Mouse (Mus musculus) urinary bladder, adult 18-20 months (tissue): ENCODE results near the gene Rhoq.
A peak's percentile ranks its signal among the peaks of the same experiment; 100 is the strongest.

ENCODE experiments used
- DNase-seq, 2 experiments: peaks; one replicate each; pipeline ENCODE4 v3.0.0; 2022; ENCODE audit warnings: low spot score in 2 of 2, mixed read lengths in 2 of 2

Gene Rhoq

GRCm38 (mm10) chr17:86962894-86963585 lies at the start of gene Rhoq:
Gene Rhoq, plus strand, starts transcription at chr17:86963082.
- peak; percentile 69 to 80 for DNase-seq

- DNase-seq = no peak
These were observed 47.3 kb upstream of the Rhoq start for GRCm38 (mm10) chr17:86915540-86915939.

- no peak for DNase-seq
These were observed 45.8 kb upstream of the Rhoq start, which contains the start of gene Tmem247 for GRCm38 (mm10) chr17:86917048-86917447. Gene Tmem247, plus strand, starts transcription at chr17:86917348.

- no peak for DNase-seq
These were observed 44.1 kb upstream of the Rhoq start for GRCm38 (mm10) chr17:86918786-86919185.

- no peak for DNase-seq
These were observed 43.2 kb upstream of the Rhoq start for GRCm38 (mm10) chr17:86919729-86920128.

- DNase-seq = no peak
These were observed 38.2 kb upstream of the Rhoq start for GRCm38 (mm10) chr17:86924679-86925078.

- DNase-seq = no peak
These were observed 36.0 kb upstream of the Rhoq start for GRCm38 (mm10) chr17:86926836-86927235.

GRCm38 (mm10) chr17:86929355-86929754 lies 33.5 kb upstream of the Rhoq start:
- DNase-seq = no peak

GRCm38 (mm10) chr17:86929981-86930380 lies 32.9 kb upstream of the Rhoq start:
- DNase-seq = no peak

GRCm38 (mm10) chr17:86932896-86933295 lies 30.0 kb upstream of the Rhoq start:
- no peak for DNase-seq

GRCm38 (mm10) chr17:86937064-86937463 lies 25.8 kb upstream of the Rhoq start:
- DNase-seq = no peak

GRCm38 (mm10) chr17:86937497-86938155 lies 25.3 kb upstream of the Rhoq start:
- DNase-seq = peak; percentile 53 to 61

GRCm38 (mm10) chr17:86938683-86939082 lies 24.2 kb upstream of the Rhoq start:
- DNase-seq = no peak

- no peak for DNase-seq
These were observed 20.8 kb upstream of the Rhoq start for GRCm38 (mm10) chr17:86942112-86942511.

- no peak for DNase-seq
These were observed 19.7 kb upstream of the Rhoq start for GRCm38 (mm10) chr17:86943158-86943557.

GRCm38 (mm10) chr17:86946078-86946477 lies 16.8 kb upstream of the Rhoq start:
- DNase-seq = no peak

GRCm38 (mm10) chr17:86947840-86948796 lies 14.8 kb upstream of the Rhoq start, which contains the start of gene Atp6v1e2:
Gene Atp6v1e2, minus strand, starts transcription at chr17:86947897.
- DNase-seq = no peak

GRCm38 (mm10) chr17:86948801-86949200 lies 14.1 kb upstream of the Rhoq start:
- DNase-seq = peak in 1 of 2 experiments; percentile 41

GRCm38 (mm10) chr17:86957239-86957638 lies 5.6 kb upstream of the Rhoq start:
- DNase-seq = no peak

- DNase-seq = no peak
These were observed 4.9 kb upstream of the Rhoq start for GRCm38 (mm10) chr17:86957968-86958367.

- DNase-seq = no peak
These were observed 1.5 kb upstream of the Rhoq start for GRCm38 (mm10) chr17:86961301-86961841.
